Mouse (Mus musculus) CH12.LX (cell line): ENCODE results near the gene Crybb1. TPM values are rescaled to one million over a fixed set of nuclear protein-coding genes. Genes with fewer than 3 reads are reported as not detected.

Experiments used
- DNase-seq: peaks from one replicate; pipeline ENCODE4 v3.0.0-alpha.2; 2013; ENCODE audit errors: extremely low read depth
- H3K27ac ChIP-seq: 2 replicates; pipeline ENCODE4 v1.5.1; 2012; ENCODE audit warnings: low read depth, mild to moderate bottlenecking, control low read depth, moderate library complexity; ENCODE audit not compliant: insufficient read depth
- H3K27me3 ChIP-seq: replicated peaks from 2 replicates; pipeline ENCODE3; 2012; ENCODE audit warnings: inconsistent platforms
- H3K36me3 ChIP-seq, 2 experiments: replicated peaks in 1 of 2; 2 replicates each; pipeline versions ENCODE3 to v1.6.1; 2012; ENCODE audit warnings: inconsistent platforms in 1 of 2, low read length in 1 of 2, mild to moderate bottlenecking in 1 of 2, mixed read lengths in 1 of 2, moderate library complexity in 1 of 2; ENCODE audit not compliant: control insufficient read depth in 1 of 2, insufficient read depth in 1 of 2
- H3K4me1 ChIP-seq, 2 experiments: 2 replicates each; pipeline ENCODE4 v1.6.1; 2012; ENCODE audit warnings: inconsistent platforms in 1 of 2, moderate library complexity in 1 of 2; ENCODE audit not compliant: insufficient read depth in 2 of 2, control insufficient read depth in 1 of 2
- H3K4me2 ChIP-seq: 2 replicates; pipeline ENCODE4 v1.6.1; 2012; ENCODE audit warnings: low read depth, mild to moderate bottlenecking, control low read depth; ENCODE audit not compliant: poor library complexity, insufficient read depth, severe bottlenecking
- H3K4me3 ChIP-seq, 3 experiments: fragments of 150-350 bp in 1 of 3; sonication (generic) in 1 of 3; replicated peaks in 1 of 3; 2 replicates each; pipeline versions ENCODE3 to v1.5.1; 2011 to 2012; ENCODE audit warnings: low read depth in 2 of 3, low read length in 2 of 3, mild to moderate bottlenecking in 2 of 3, moderate library complexity in 2 of 3, control low read depth in 1 of 3, improper control_type of control experiment in 1 of 3, inconsistent platforms in 1 of 3, mixed read lengths in 1 of 3; ENCODE audit not compliant: poor library complexity in 1 of 3
- H3K79me2 ChIP-seq: replicated peaks from 2 replicates; pipeline ENCODE4 v1.6.1; 2012; ENCODE audit warnings: mild to moderate bottlenecking, moderate library complexity; ENCODE audit not compliant: control insufficient read depth, poor library complexity, insufficient read depth, severe bottlenecking; ENCODE audit errors: extremely low read depth
- H3K9ac ChIP-seq: 2 replicates; pipeline ENCODE4 v1.6.1; 2012; ENCODE audit warnings: low read depth, mild to moderate bottlenecking, control low read depth, moderate library complexity; ENCODE audit not compliant: insufficient read depth
- H3K9me3 ChIP-seq: replicated peaks from 2 replicates; pipeline ENCODE3; 2012; ENCODE audit warnings: low read length, inconsistent platforms, mixed read lengths
- CHD2 ChIP-seq: IDR thresholded peaks from 2 replicates; pipeline ENCODE4 v1.6.1; 2011; ENCODE audit warnings: low read length, improper control_type of control experiment
- CTCF ChIP-seq, 2 experiments: IDR thresholded peaks in 1 of 2; conservative IDR thresholded peaks in 1 of 2; 2 replicates each; pipeline ENCODE4 v1.5.1; 2011 to 2012; ENCODE audit warnings: low read depth in 2 of 2, low read length in 2 of 2, improper control_type of control experiment in 1 of 2, inconsistent platforms in 1 of 2, mild to moderate bottlenecking in 1 of 2, moderate library complexity in 1 of 2
- E2F4 ChIP-seq: IDR thresholded peaks from 2 replicates; pipeline ENCODE4 v1.6.1; 2011; ENCODE audit warnings: low read depth, low read length, improper control_type of control experiment; ENCODE audit not compliant: insufficient replicate concordance
- ELF1 ChIP-seq: IDR thresholded peaks from 2 replicates; pipeline ENCODE4 v1.6.1; 2014; ENCODE audit warnings: low read depth, mild to moderate bottlenecking, inconsistent platforms, low read length, improper control_type of control experiment
- EP300 ChIP-seq: IDR thresholded peaks from 2 replicates; pipeline ENCODE4 v1.6.1; 2011; ENCODE audit warnings: low read length, improper control_type of control experiment
- ETS1 ChIP-seq: conservative IDR thresholded peaks from 2 replicates; pipeline ENCODE4 v1.6.1; 2012; ENCODE audit warnings: low read depth, mild to moderate bottlenecking, inconsistent platforms, low read length, improper control_type of control experiment, moderate library complexity
- GABPA ChIP-seq: IDR thresholded peaks from 2 replicates; pipeline ENCODE4 v1.6.1; 2012; ENCODE audit warnings: low read depth, low read length, improper control_type of control experiment, inconsistent platforms; ENCODE audit not compliant: insufficient replicate concordance
- IRF4 ChIP-seq: IDR thresholded peaks from 2 replicates; pipeline ENCODE4 v1.6.1; 2014; ENCODE audit warnings: low read depth, mild to moderate bottlenecking, inconsistent platforms, low read length, improper control_type of control experiment
- JUN ChIP-seq: IDR thresholded peaks from 2 replicates; pipeline ENCODE4 v1.6.1; 2011; ENCODE audit warnings: low read depth, mild to moderate bottlenecking, low read length, improper control_type of control experiment, moderate library complexity; ENCODE audit not compliant: insufficient read depth
- JUND ChIP-seq: conservative IDR thresholded peaks from 2 replicates; pipeline ENCODE4 v1.6.1; 2011; ENCODE audit warnings: low read depth, low read length, improper control_type of control experiment
- KAT2A ChIP-seq: IDR thresholded peaks from 2 replicates; pipeline ENCODE4 v1.6.1; 2012; ENCODE audit warnings: low read length, improper control_type of control experiment, inconsistent platforms; ENCODE audit not compliant: insufficient replicate concordance
- MAX ChIP-seq: IDR thresholded peaks from 2 replicates; pipeline ENCODE4 v1.6.1; 2011; ENCODE audit warnings: low read length, improper control_type of control experiment
- MAZ ChIP-seq: IDR thresholded peaks from 2 replicates; pipeline ENCODE4 v1.6.1; 2012; ENCODE audit warnings: low read depth, mild to moderate bottlenecking, inconsistent platforms, low read length, improper control_type of control experiment, moderate library complexity
- MXI1 ChIP-seq: IDR thresholded peaks from 2 replicates; pipeline ENCODE4 v1.6.1; 2011; ENCODE audit warnings: mild to moderate bottlenecking, low read depth, low read length, improper control_type of control experiment
- NELFE ChIP-seq: IDR thresholded peaks from 2 replicates; pipeline ENCODE4 v1.6.1; 2011; ENCODE audit warnings: low read depth, low read length, improper control_type of control experiment
- PAX5 ChIP-seq: IDR thresholded peaks from 2 replicates; pipeline ENCODE4 v1.6.1; 2012; ENCODE audit warnings: low read length, inconsistent platforms, mixed read lengths
- SIN3A ChIP-seq: IDR thresholded peaks from 2 replicates; pipeline ENCODE4 v1.6.1; 2012; ENCODE audit warnings: low read length, improper control_type of control experiment, inconsistent platforms
- SMC3 ChIP-seq: IDR thresholded peaks from 2 replicates; pipeline ENCODE4 v1.6.1; 2011; ENCODE audit warnings: low read depth, low read length, improper control_type of control experiment
- TCF12 ChIP-seq: IDR thresholded peaks from 2 replicates; pipeline ENCODE4 v1.6.1; 2014; ENCODE audit warnings: low read depth, mild to moderate bottlenecking, inconsistent platforms, low read length, improper control_type of control experiment
- USF1 ChIP-seq: IDR thresholded peaks from 2 replicates; pipeline ENCODE4 v1.6.1; 2014; ENCODE audit warnings: low read depth, mild to moderate bottlenecking, inconsistent platforms, low read length, improper control_type of control experiment
- ZC3H11A ChIP-seq: IDR thresholded peaks from 2 replicates; pipeline ENCODE4 v1.6.1; 2012; ENCODE audit warnings: low read depth, mild to moderate bottlenecking, inconsistent platforms, low read length, improper control_type of control experiment
- ZMIZ1 ChIP-seq: IDR thresholded peaks from 2 replicates; pipeline ENCODE4 v1.6.1; 2012; ENCODE audit warnings: low read depth, mild to moderate bottlenecking, inconsistent platforms, low read length, improper control_type of control experiment
- ZNF384 ChIP-seq: IDR thresholded peaks from 2 replicates; pipeline ENCODE4 v1.6.1; 2012; ENCODE audit warnings: low read depth, low read length, improper control_type of control experiment, inconsistent platforms
- dilution Hi-C: fragments of 300-500 bp; cut with MboI; formaldehyde crosslinking; loops from 2 replicates; pipeline ENCODE4 v1.14.3; 2020; ENCODE audit warnings: low sequenced_read_pairs; ENCODE audit not compliant: extremely low pct_unique_long_range_greater_than_20kb, extremely low pct_ligation_motif_present
- in situ Hi-C: fragments of 300-500 bp; cut with MboI; formaldehyde crosslinking; loops from 3 replicates; pipeline ENCODE4 v1.14.3; 2019; ENCODE audit warnings: low sequenced_read_pairs, low pct_ligation_motif_present, low pct_unique_long_range_greater_than_20kb, mixed read lengths
- polyA plus RNA-seq: library from polyadenylated mRNA; unstranded; fragments of >175 nt; gene quantifications from 2 replicates; pipeline ENCODE4 v1.2.1, GENCODE M21; 2012; ENCODE audit warnings: low read depth; ENCODE audit not compliant: insufficient read length
- total RNA-seq, 2 experiments: library from RNA; depleted of rRNA; stranded (reverse); fragments of 300-350 nt in 1 of 2; fragments of >200 nt in 1 of 2; gene quantifications; 2 replicates each; pipeline ENCODE4 v1.2.3; 2012 to 2014

Crybb1 gene
- total and polyA plus RNA-seq, 3 experiments: not detected

DNA sequence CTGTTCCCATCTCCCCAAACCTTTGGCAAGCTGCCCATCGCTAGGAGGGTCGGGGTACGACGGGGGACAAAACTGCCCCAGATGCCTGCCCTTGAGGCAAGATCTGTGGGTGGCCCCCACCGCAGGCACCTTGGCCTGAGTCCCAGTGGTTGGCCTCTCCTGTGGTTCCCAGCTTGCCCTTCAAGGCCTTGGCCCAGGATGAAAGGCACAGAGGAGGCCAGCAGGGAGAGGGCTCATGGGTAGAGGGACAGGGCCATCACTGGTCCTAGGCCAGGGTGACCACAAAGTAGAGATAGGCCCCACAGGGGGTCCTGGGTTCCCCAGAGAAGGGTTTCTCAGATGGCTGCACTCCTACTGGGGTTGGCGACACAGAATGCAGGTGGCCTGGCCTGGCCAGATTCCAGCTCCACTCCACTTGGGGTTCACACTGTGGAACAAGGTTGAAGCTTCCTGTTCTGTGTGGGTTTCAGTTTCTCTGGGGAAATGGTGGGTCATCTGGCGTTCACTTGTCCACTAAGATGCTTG, 1.3 kb upstream of the Crybb1 start:
- no peak for DNase-seq
- dilution Hi-C loops (no loop called here), in situ Hi-C loops (no loop called here)
- Histone ChIP-seq H3K27ac (no peak overlapping the region), H3K4me3 (no peak overlapping the region), H3K36me3 (no peaks in the 10 kb centered on the region), H3K27me3 (peaks cover 69% of the 10 kb centered on the region), H3K9me3 (no peaks in the 10 kb centered on the region), H3K4me2 (no peak overlapping the region), H3K79me2 (no peaks in the 10 kb centered on the region), H3K4me1 (peaks cover 0 to 6% of the 10 kb centered on the region in 2 experiments; a peak in 2 of 4 replicates), H3K9ac (no peak overlapping the region)
- TF ChIP-seq PAX5: no peak
- TF ChIP-seq ZC3H11A: no peak
- no peak for TF ChIP-seq MXI1
- TF ChIP-seq MAX: no peak
- TF ChIP-seq KAT2A: no peak
- no peak for TF ChIP-seq SMC3
- no peak for TF ChIP-seq MAZ
- 0 out of 2 replicates have a peak, but pooled peaks have one; percentile 33 for TF ChIP-seq TCF12

DNA sequence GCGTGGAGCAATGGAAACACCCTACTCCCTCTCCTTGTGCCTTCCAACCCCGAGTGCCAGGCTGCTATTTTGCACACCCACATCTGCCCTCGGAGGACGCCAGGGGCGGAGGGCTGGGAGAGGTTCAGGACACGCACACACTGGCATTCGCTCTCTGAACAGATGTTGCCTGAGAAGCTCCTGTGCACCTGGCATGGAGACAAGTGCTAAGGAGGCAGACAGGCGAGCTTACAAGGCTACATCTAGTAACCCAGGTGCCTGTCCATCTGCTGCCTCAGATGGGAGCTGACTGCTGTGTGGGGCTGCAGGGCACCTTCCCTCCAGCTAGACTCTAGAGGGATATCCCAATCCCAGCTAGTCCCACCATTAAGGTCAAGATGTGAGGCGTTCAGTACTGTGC, 842 bp downstream of the Crybb1 start:
- no peak overlapping the region for H3K9ac ChIP-seq
- TF ChIP-seq NELFE (no peak), IRF4 (no peak), USF1 (no peak), CTCF (conservative IDR thresholded peaks at IDR 0.05 in 1 of 2, IDR thresholded peaks at IDR 0.05 in 1 of 2; ENCODE audit: low read depth in 2 of 2, low read length in 2 of 2) (no peak), ZNF384 (no peak), SIN3A (no peak), E2F4 (no peak), SMC3 (no peak), GABPA (no peak), ZMIZ1 (no peak), JUND (no peak), ELF1 (no peak), ETS1 (no peak), CHD2 (no peak), EP300 (no peak), JUN (no peak), MAZ (no peak), PAX5 (no peak)
- peaks cover 2% of the 10 kb centered on the region for H3K9me3 ChIP-seq
- H3K79me2 ChIP-seq: no peaks in the 10 kb centered on the region
- peaks cover 11 to 14% of the 10 kb centered on the region in 2 experiments for H3K4me1 ChIP-seq
- H3K4me3 ChIP-seq: no peak overlapping the region
- H3K4me2 ChIP-seq: no peak overlapping the region
- dilution Hi-C loops: no loop called here
- H3K36me3 ChIP-seq: no peaks in the 10 kb centered on the region
- no peak for DNase-seq
- in situ Hi-C loops: no loop called here
- peaks cover 61% of the 10 kb centered on the region for H3K27me3 ChIP-seq
- H3K27ac ChIP-seq: no peak overlapping the region
